26 mouse cellular contexts compared by ENCODE assay signal in the genomic region with DNA sequence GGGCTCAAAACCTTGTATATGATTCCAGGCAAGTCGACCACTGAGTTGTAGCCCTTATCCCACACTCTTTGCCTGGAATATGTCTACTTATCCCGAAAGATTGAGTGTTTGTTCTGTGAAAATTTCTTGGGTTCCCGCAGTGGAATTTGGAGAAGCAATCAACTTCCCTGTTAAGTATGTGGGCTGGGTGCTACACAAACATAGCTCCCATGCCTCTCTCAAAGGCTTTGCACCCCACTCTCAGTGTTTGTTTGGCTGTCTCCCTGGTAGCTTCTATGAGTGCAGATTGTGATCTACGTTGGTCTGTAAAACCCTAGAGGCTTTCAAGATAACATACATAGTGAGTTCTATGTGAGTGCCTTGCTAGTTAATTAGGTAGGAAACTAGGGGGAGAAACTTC.
DNase-seq lines count a peak whose midpoint lies in the region; ATAC-seq lines count a peak whose summit lies in the region.
"Had no signal": no experiment of that assay in that cellular context is flagged by ENCODE, and none has a peak within 500 bp of the region (broad histone marks: within the 10 kb centered on the region; RNA-seq: fewer than 3 reads in every experiment).

No protein-coding gene starts in this region.

- 0 out of 2 replicates have a peak, but pooled peaks have one; percentile 31 for ATAC-seq in lung, embryonic 15.5 days (ENCODE audit: borderline replicate concordance, extremely low read depth, low FRiP score, low TSS enrichment)
- peak; percentile 87 for ATAC-seq in lung, embryonic 16.5 days (ENCODE audit: low read depth)
- ATAC-seq: CD4-positive, CD25-positive, alpha-beta regulatory T cell, adult 4 months; forebrain, embryonic 15.5 days had no signal

- intact Hi-C loops in heart, postnatal 14 days (cut with DNase I): loop anchor here (5.0 kb wide), 1 partner anchor 327 kb away; no protein-coding TSS in a partner anchor

- H3K27me3 ChIP-seq in lung, embryonic 15.5 days: no peaks in the 10 kb centered on the region
- H3K27me3 ChIP-seq in lung, embryonic 16.5 days (ENCODE audit: control insufficient read depth, insufficient read depth, low read depth, low read length): no peaks in the 10 kb centered on the region
- H3K27me3 ChIP-seq: embryonic facial prominence, embryonic 13.5 days; forebrain, embryonic 12.5 days; forebrain, embryonic 15.5 days; heart, embryonic 12.5 days; heart, embryonic 15.5 days had no signal

- H3K4me1 ChIP-seq in lung, embryonic 15.5 days: no peaks in the 10 kb centered on the region
- H3K4me1 ChIP-seq in lung, embryonic 16.5 days (replicated peaks; ENCODE audit: control insufficient read depth, insufficient read depth, low read length): no peaks in the 10 kb centered on the region
- H3K4me1 ChIP-seq: embryonic facial prominence, embryonic 10.5 days; embryonic facial prominence, embryonic 13.5 days; forebrain, embryonic 12.5 days; forebrain, embryonic 15.5 days; heart, embryonic 15.5 days had no signal

- no peak overlapping the region for H3K4me3 ChIP-seq in lung, embryonic 15.5 days
- H3K4me3 ChIP-seq in lung, embryonic 16.5 days (ENCODE audit: low read length): no peak overlapping the region
- H3K4me3 ChIP-seq: embryonic facial prominence, embryonic 10.5 days; embryonic facial prominence, embryonic 13.5 days; erythroblast, embryonic 14.5 days; forebrain, embryonic 12.5 days; forebrain, embryonic 15.5 days; heart, embryonic 12.5 days; heart, embryonic 15.5 days had no signal

- DNase-seq in lung, postnatal 25 days (ENCODE audit: low spot score): peak; percentile 76
- DNase-seq in left cerebral cortex, adult 8-10 months (ENCODE audit: low spot score in 2 of 2): no peak
- DNase-seq in layer of hippocampus, postnatal 25 days (ENCODE audit: extremely low spot score in 1 of 2, low spot score in 1 of 2): no peak
- no peak for DNase-seq in heart, postnatal 14 days
- DNase-seq: adrenal gland, adult 2 months; adrenal gland, postnatal 14 days; cerebellum, adult 11 months; cerebellum, adult 2 months; cerebellum, adult 9-11 months; cerebellum, postnatal 36 days; embryo, embryonic 11 days; gastrocnemius, postnatal 25 days; heart, adult 18-20 months; heart, postnatal 10 days; heart, postnatal 4 days had no signal

- no peaks in the 10 kb centered on the region for H3K9me3 ChIP-seq in lung, embryonic 15.5 days
- H3K9me3 ChIP-seq in lung, embryonic 16.5 days (ENCODE audit: control insufficient read depth, low read length): no peaks in the 10 kb centered on the region
- H3K9me3 ChIP-seq: embryonic facial prominence, embryonic 13.5 days; forebrain, embryonic 15.5 days; heart, embryonic 15.5 days had no signal

- H3K36me3 ChIP-seq in lung, embryonic 15.5 days: no peaks in the 10 kb centered on the region
- no peaks in the 10 kb centered on the region for H3K36me3 ChIP-seq in lung, embryonic 16.5 days (ENCODE audit: control insufficient read depth, insufficient read depth, low read length)
- H3K36me3 ChIP-seq: embryonic facial prominence, embryonic 10.5 days; embryonic facial prominence, embryonic 13.5 days; forebrain, embryonic 12.5 days; forebrain, embryonic 15.5 days; heart, embryonic 12.5 days; heart, embryonic 15.5 days had no signal

- peak overlapping the region; percentile 71 for H3K27ac ChIP-seq in lung, embryonic 15.5 days
- peak overlapping the region; percentile 65 for H3K27ac ChIP-seq in lung, embryonic 16.5 days (ENCODE audit: low read length)
- H3K27ac ChIP-seq: embryonic facial prominence, embryonic 10.5 days; embryonic facial prominence, embryonic 13.5 days; forebrain, embryonic 12.5 days; forebrain, embryonic 15.5 days; heart, embryonic 15.5 days; hindbrain, embryonic 14.5 days had no signal

- no peak overlapping the region for H3K4me2 ChIP-seq in lung, embryonic 15.5 days
- H3K4me2 ChIP-seq in lung, embryonic 16.5 days (ENCODE audit: low read depth, low read length): no peak overlapping the region
- H3K4me2 ChIP-seq: embryonic facial prominence, embryonic 13.5 days; forebrain, embryonic 12.5 days; forebrain, embryonic 15.5 days; heart, embryonic 12.5 days; heart, embryonic 15.5 days; hindbrain, embryonic 14.5 days had no signal

- WGBS in lung, embryonic 15.5 days: 65% methylated on average over 4 of the region's 4 CpGs
- WGBS in lung, embryonic 16.5 days: 55% methylated on average over 4 of the region's 4 CpGs

- no peak overlapping the region for H3K9ac ChIP-seq in lung, embryonic 15.5 days
- H3K9ac ChIP-seq in lung, embryonic 16.5 days (ENCODE audit: low read length): no peak overlapping the region
- H3K9ac ChIP-seq: embryonic facial prominence, embryonic 13.5 days; forebrain, embryonic 12.5 days; forebrain, embryonic 15.5 days; heart, embryonic 12.5 days; heart, embryonic 15.5 days; hindbrain, embryonic 14.5 days had no signal
